8 mouse cellular contexts compared by ENCODE assay signal in the genomic region with DNA sequence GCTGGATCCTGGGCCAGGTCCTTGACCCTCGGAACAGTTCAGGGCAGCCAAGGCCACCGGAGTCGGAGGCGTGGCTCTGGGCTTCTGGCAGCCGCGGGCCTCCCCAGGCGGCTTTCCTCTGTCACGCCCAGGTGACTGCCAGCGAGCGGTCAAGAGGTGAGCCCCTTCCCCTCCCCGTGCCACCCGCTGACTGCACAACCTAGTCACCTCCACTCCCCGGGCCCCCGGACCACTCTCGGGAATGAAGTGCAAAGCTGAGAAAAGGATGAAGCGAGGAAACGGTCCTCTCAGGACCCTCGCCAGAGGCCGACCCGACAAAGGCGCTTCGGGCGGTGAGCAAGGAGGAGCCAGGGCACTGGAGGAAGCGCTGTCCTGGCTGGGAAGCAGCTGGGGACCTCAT. TPM values are rescaled to one million over a fixed set of nuclear protein-coding genes. Genes with fewer than 3 reads are reported as not detected.
A peak's percentile ranks its signal among the peaks of the same experiment; 100 is the strongest.
DNase-seq lines count a peak whose midpoint lies in the region; ATAC-seq and TF ChIP-seq lines count a peak whose summit lies in the region.
"Not testable (repeated sequence)": the region's sequence is repeated elsewhere in the genome, so short reads cannot be mapped to it uniquely, and the experiment has no call there.
"Had no signal": no experiment of that assay in that cellular context is flagged by ENCODE, and none has a peak within 500 bp of the region (broad histone marks: within the 10 kb centered on the region; RNA-seq: fewer than 3 reads in every experiment).

No protein-coding gene starts in this region.

- TF ChIP-seq EP300 in heart, adult 2 months (IDR thresholded peaks at IDR 0.05; ENCODE audit: insufficient read depth, low read depth, low read length): not testable (repeated sequence)

- H3K4me2 ChIP-seq in embryonic facial prominence, embryonic 13.5 days: peak overlapping the region; percentile 83
- peak overlapping the region; percentile 72 for H3K4me2 ChIP-seq in hindbrain, embryonic 15.5 days
- peak overlapping the region; percentile 73 for H3K4me2 ChIP-seq in neural tube, embryonic 15.5 days

- TF ChIP-seq CTCF in heart, adult 2 months (IDR thresholded peaks at IDR 0.05); layer of hippocampus, adult 2 months (conservative IDR thresholded peaks at IDR 0.05): not testable (repeated sequence)

- under 1% methylated on average over 23 of the region's 24 CpGs for WGBS in embryonic facial prominence, embryonic 13.5 days
- WGBS in heart, adult 2 months: 2% methylated on average over 23 of the region's 24 CpGs
- 1% methylated on average over 21 of the region's 24 CpGs for WGBS in hindbrain, embryonic 15.5 days
- WGBS in neural tube, embryonic 15.5 days: 2% methylated on average over 23 of the region's 24 CpGs

- peak overlapping the region; percentile 47 for H3K4me3 ChIP-seq in embryonic facial prominence, embryonic 13.5 days
- H3K4me3 ChIP-seq in heart, adult 2 months: peak overlapping the region; percentile 35
- H3K4me3 ChIP-seq in hindbrain, embryonic 15.5 days: peak overlapping the region; percentile 57
- peak overlapping the region; percentile 51 for H3K4me3 ChIP-seq in layer of hippocampus, adult 2 months
- peak overlapping the region; percentile 52 for H3K4me3 ChIP-seq in neural tube, embryonic 15.5 days (replicated peaks)

- not testable (repeated sequence) for H3K27ac ChIP-seq in embryonic facial prominence, embryonic 13.5 days; heart, adult 2 months; layer of hippocampus, adult 2 months; neural tube, embryonic 15.5 days (replicated peaks)
- H3K27ac ChIP-seq in hindbrain, embryonic 15.5 days (replicated peaks): peak overlapping the region; percentile 53; the same call in 1 of the 2 replicates

- H3K9ac ChIP-seq in embryonic facial prominence, embryonic 13.5 days: peak overlapping the region; percentile 51; the same call in 1 of the 2 replicates
- 0 out of 2 replicates have a peak overlapping the region, but pooled peaks have one; percentile 46 for H3K9ac ChIP-seq in heart, adult 2 months (ENCODE audit: low read depth, low read length)
- peak overlapping the region; percentile 57 for H3K9ac ChIP-seq in hindbrain, embryonic 15.5 days
- peak overlapping the region; percentile 48 for H3K9ac ChIP-seq in neural tube, embryonic 15.5 days (replicated peaks)

- DNase-seq in adrenal gland, postnatal 25 days: peak; percentile 7
- peak; percentile 20 to 44 for DNase-seq in heart, adult 2 months
- DNase-seq in layer of hippocampus, adult 2 months (ENCODE audit: low spot score in 2 of 2): not testable (repeated sequence)
- peak; percentile 3 to 7 for DNase-seq in lung, adult 18-20 months

- not testable (repeated sequence) for ATAC-seq in embryonic facial prominence, embryonic 13.5 days (ENCODE audit: insufficient number of reproducible peaks, insufficient read depth, low FRiP score, low TSS enrichment, low read depth)
- 0 out of 2 replicates have a peak, but pooled peaks have one; percentile 56 for ATAC-seq in hindbrain, embryonic 15.5 days (ENCODE audit: low FRiP score, low read depth)
- ATAC-seq in neural tube, embryonic 15.5 days (ENCODE audit: low FRiP score): peak; percentile 77; the same call in 1 of the 2 replicates

- H3K79me2 ChIP-seq in heart, adult 2 months (replicated peaks; ENCODE audit: control insufficient read depth, insufficient read depth, low read length): not testable (repeated sequence)

- not testable (repeated sequence) for H3K27me3 ChIP-seq in embryonic facial prominence, embryonic 13.5 days; heart, adult 2 months (ENCODE audit: control insufficient read depth, insufficient read depth, low read length); hindbrain, embryonic 15.5 days; neural tube, embryonic 15.5 days (replicated peaks)

- not testable (repeated sequence) for TF ChIP-seq POLR2A in heart, adult 2 months (IDR thresholded peaks at IDR 0.05; ENCODE audit: insufficient read depth, low read depth, low read length)

- intact Hi-C loops in heart, adult 2 months (cut with DNase I): not testable (repeated sequence)

- not testable (repeated sequence) for H3K36me3 ChIP-seq in embryonic facial prominence, embryonic 13.5 days; heart, adult 2 months (ENCODE audit: control insufficient read depth, insufficient read depth, low read length); hindbrain, embryonic 15.5 days; neural tube, embryonic 15.5 days

- H3K9me3 ChIP-seq in embryonic facial prominence, embryonic 13.5 days; hindbrain, embryonic 15.5 days; neural tube, embryonic 15.5 days (replicated peaks): not testable (repeated sequence)

- H3K4me1 ChIP-seq in embryonic facial prominence, embryonic 13.5 days; heart, adult 2 months (ENCODE audit: control insufficient read depth, insufficient read depth, low read length); hindbrain, embryonic 15.5 days (replicated peaks); neural tube, embryonic 15.5 days: not testable (repeated sequence)

RNA-seq across cellular contexts. Expression of gene Gm3248, which starts 0.4 kb away (rescaled TPM):
- not detected in 2 replicates for total RNA-seq in adrenal gland, postnatal 25 days (2021)
- 0.28 and 0.30 TPM in 2 replicates for polyA plus RNA-seq in embryonic facial prominence, embryonic 13.5 days (2015; fragmentation: Nextera tagmentation; extraction: Ambion mirVana)
- under 1 TPM in 1 of 2 experiments, not detected in 1; 0.18 TPM for total RNA-seq in heart, adult 2 months (2021)
- polyA plus RNA-seq in heart, adult 2 months (2012; rRNA removed): 0.20 and 0.25 TPM in 2 replicates
- 4.0 and 4.4 TPM in 2 replicates for polyA plus RNA-seq in hindbrain, embryonic 15.5 days (2015; fragmentation: Nextera tagmentation; extraction: Ambion mirVana)
- total RNA-seq in layer of hippocampus, adult 2 months (2021): 1 to 10 TPM; 1.3 to 1.8 TPM
- polyA plus RNA-seq in neural tube, embryonic 15.5 days (2015; fragmentation: Nextera tagmentation; extraction: Ambion mirVana): 3.8 and 5.5 TPM in 2 replicates
- total RNA-seq: hematopoietic stem cell, adult 5-6 weeks had no signal

RNA-seq across cellular contexts. Expression of gene Gm3453, which starts 17.8 kb away (rescaled TPM):
- not detected in 2 replicates for total RNA-seq in adrenal gland, postnatal 25 days (2021)
- not detected in 2 replicates for polyA plus RNA-seq in embryonic facial prominence, embryonic 13.5 days (2015; fragmentation: Nextera tagmentation; extraction: Ambion mirVana)
- not detected for total RNA-seq in heart, adult 2 months (2021)
- polyA plus RNA-seq in heart, adult 2 months (2012; rRNA removed): not detected in 2 replicates
- not detected in 2 replicates for polyA plus RNA-seq in hindbrain, embryonic 15.5 days (2015; fragmentation: Nextera tagmentation; extraction: Ambion mirVana)
- not detected for total RNA-seq in layer of hippocampus, adult 2 months (2021)
- polyA plus RNA-seq in neural tube, embryonic 15.5 days (2015; fragmentation: Nextera tagmentation; extraction: Ambion mirVana): not detected in 2 replicates
- total RNA-seq: hematopoietic stem cell, adult 5-6 weeks had no signal
